Mouse (Mus musculus) limb, embryonic 10.5 days (tissue): Measurements from ENCODE around the gene Fkbp5. TPM values are rescaled to one million over a fixed set of nuclear protein-coding genes. Genes with fewer than 3 reads are reported as not detected.

Experiments
- DNase-seq: peaks from one replicate; pipeline ENCODE4 v3.0.0-alpha.2; 2017; ENCODE audit warnings: low spot score
- H3K27ac ChIP-seq: fragments of 300-500 bp; sonication (generic); 2 replicates; pipeline ENCODE4 v1.5.1; 2016; ENCODE audit warnings: mild to moderate bottlenecking
- H3K27me3 ChIP-seq: fragments of 300-500 bp; sonication (generic); 2 replicates; pipeline ENCODE4 v1.6.1; 2016; ENCODE audit warnings: low read depth, mild to moderate bottlenecking; ENCODE audit not compliant: poor library complexity, severe bottlenecking
- H3K36me3 ChIP-seq: fragments of 300-500 bp; sonication (generic); 2 replicates; pipeline ENCODE4 v1.6.1; 2016; ENCODE audit warnings: mild to moderate bottlenecking, moderate library complexity
- H3K4me1 ChIP-seq: fragments of 300-500 bp; sonication (generic); 2 replicates; pipeline ENCODE4 v1.6.1; 2016
- H3K4me3 ChIP-seq: fragments of 300-500 bp; sonication (generic); 2 replicates; pipeline ENCODE4 v1.5.1; 2016; ENCODE audit warnings: mild to moderate bottlenecking, moderate library complexity
- H3K9me3 ChIP-seq: fragments of 300-500 bp; sonication (generic); replicated peaks from 2 replicates; pipeline ENCODE4 v1.6.1; 2016; ENCODE audit warnings: mild to moderate bottlenecking
- WGBS: fragments of 180-500 bp; shearing (Covaris S2); methylation state at CpG from one replicate; pipeline ENCODE4 v1.1.7; 2016; 5-methylcytosine and 5-hydroxymethylcytosine counted together
- polyA plus RNA-seq: library from polyadenylated mRNA; unstranded; fragments of >200 nt; fragmentation: Nextera tagmentation; extraction: Ambion mirVana; gene quantifications from 2 replicates; pipeline ENCODE4 v1.2.1, GENCODE M21; 2016

The Fkbp5 gene
- polyA plus RNA-seq, 1 experiment from 2014 or later: 32.6 TPM

DNA sequence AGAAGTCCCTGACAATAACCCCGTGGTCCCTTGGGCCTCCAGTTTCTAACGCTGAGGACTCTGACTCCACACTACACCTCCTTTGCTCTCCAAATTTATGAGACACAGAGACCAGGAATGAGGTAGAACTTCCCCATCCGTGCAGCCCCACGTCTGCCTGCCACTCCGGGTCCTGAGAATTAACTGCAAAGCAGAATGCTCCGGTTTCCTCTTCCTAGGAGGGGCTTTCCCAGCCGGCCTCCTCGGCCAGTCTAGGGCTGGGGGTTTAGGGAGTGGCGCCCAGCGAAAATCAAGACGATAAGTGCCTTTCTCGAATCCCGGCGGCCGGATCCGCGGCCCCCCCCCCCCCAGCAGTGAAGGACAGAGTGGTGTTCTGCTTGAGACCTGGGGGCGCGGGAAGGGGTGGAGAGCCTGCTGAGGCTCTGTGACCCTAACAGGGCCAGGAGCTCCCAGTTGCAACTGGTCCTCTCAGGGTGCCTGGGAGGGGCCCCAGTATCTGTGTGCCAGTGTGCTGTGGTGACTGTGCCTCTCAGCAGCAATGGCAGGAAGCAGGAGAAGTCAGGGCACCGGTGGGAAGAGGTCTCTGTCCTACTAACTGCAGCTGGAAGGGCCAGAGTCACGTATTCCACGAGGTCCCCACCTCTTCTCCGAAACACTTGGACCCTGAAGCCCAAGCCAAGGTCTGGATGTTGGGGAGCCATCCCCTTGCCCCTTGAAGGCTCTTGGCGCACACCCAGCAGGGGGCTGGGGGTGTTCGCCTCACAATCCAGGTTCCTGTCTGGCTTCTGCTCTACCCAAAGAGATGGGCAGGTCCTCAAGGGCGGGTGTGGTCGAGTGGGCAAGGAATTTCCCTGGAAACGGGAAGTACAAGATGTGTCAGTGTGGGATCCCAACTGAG lies 6.6 kb downstream of the Fkbp5 start:
- H3K4me3 ChIP-seq: peak overlapping the region; percentile 45
- peaks cover 46% of the 10 kb centered on the region for H3K4me1 ChIP-seq
- no peaks in the 10 kb centered on the region for H3K9me3 ChIP-seq
- H3K27me3 ChIP-seq: peaks cover 37% of the 10 kb centered on the region
- WGBS: 3% methylated on average over 28 of the region's 28 CpGs
- no peak for DNase-seq
- no peaks in the 10 kb centered on the region for H3K36me3 ChIP-seq
- peak overlapping the region; percentile 72 for H3K27ac ChIP-seq

- Histone ChIP-seq H3K4me1 (peaks cover 38% of the 10 kb centered on the region), H3K36me3 (no peaks in the 10 kb centered on the region), H3K9me3 (no peaks in the 10 kb centered on the region), H3K4me3 (no peak overlapping the region), H3K27me3 (peaks cover 12% of the 10 kb centered on the region; the same call in 1 of the 2 replicates), H3K27ac (peak overlapping the region; percentile 63)
- WGBS: 32% methylated on average over 5 of the region's 5 CpGs
- no peak for DNase-seq
These were observed 9.8 kb downstream of the Fkbp5 start for GRCm38 (mm10) chr17:28507496-28507895.

DNA sequence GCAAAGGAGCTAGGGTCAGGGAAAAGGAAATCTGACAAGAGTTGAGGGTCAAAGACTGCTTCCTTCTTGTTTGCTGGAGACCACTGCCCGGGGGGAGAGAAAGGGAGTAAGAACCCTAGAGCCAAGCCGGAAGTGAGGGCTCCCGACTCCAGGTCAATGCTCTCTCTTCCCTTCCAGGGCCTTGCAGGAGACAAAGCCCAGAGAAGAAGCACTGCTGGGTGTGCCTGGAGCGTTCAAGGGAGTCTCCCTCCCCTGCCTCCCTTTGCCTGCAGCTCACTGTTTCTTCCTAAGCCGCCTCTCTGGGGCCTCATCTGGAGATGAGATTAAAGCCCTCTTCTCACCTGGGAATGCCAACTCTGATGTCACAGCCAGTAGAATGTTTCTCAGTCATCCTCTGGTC lies 10.4 kb downstream of the Fkbp5 start:
- 13% methylated on average over 5 of the region's 5 CpGs for WGBS
- Histone ChIP-seq H3K9me3 (no peaks in the 10 kb centered on the region), H3K27ac (peak overlapping the region; percentile 63), H3K27me3 (peaks cover 10% of the 10 kb centered on the region; the same call in 1 of the 2 replicates), H3K4me1 (peaks cover 36% of the 10 kb centered on the region), H3K4me3 (no peak overlapping the region), H3K36me3 (no peaks in the 10 kb centered on the region)
- no peak for DNase-seq

DNA sequence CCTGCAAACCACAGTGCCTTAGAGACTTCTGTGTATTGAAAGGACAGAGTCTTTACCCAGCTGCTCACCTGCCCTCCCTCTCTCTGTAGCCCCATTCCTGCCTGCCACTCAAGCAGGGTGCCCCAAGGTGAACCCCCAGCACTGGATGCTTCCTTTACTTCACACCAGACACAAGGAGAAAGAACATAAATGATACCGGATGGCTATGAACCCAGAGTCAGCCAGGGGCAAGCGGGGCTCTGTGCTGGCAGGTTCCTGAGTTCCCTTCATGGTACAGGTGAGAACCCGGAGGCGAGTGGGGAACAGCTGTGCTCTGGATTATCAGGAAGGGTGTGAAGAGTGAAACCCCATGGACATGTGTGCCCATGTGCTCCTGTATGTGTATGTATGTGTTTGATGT lies 11.7 kb downstream of the Fkbp5 start:
- Histone ChIP-seq H3K4me1 (peaks cover 24% of the 10 kb centered on the region), H3K27ac (no peak overlapping the region), H3K4me3 (no peak overlapping the region), H3K27me3 (no peaks in the 10 kb centered on the region), H3K9me3 (no peaks in the 10 kb centered on the region), H3K36me3 (no peaks in the 10 kb centered on the region)
- 91% methylated on average over 4 of the region's 4 CpGs for WGBS
- DNase-seq: no peak

GRCm38 (mm10) chr17:28504182-28504581 lies 13.1 kb downstream of the Fkbp5 start:
- H3K36me3 ChIP-seq: no peaks in the 10 kb centered on the region
- H3K4me3 ChIP-seq: no peak overlapping the region
- peaks cover 19% of the 10 kb centered on the region for H3K4me1 ChIP-seq
- 80% methylated on average over 6 of the region's 6 CpGs for WGBS
- H3K9me3 ChIP-seq: no peaks in the 10 kb centered on the region
- no peak for DNase-seq
- H3K27ac ChIP-seq: no peak overlapping the region
- no peaks in the 10 kb centered on the region for H3K27me3 ChIP-seq

DNA sequence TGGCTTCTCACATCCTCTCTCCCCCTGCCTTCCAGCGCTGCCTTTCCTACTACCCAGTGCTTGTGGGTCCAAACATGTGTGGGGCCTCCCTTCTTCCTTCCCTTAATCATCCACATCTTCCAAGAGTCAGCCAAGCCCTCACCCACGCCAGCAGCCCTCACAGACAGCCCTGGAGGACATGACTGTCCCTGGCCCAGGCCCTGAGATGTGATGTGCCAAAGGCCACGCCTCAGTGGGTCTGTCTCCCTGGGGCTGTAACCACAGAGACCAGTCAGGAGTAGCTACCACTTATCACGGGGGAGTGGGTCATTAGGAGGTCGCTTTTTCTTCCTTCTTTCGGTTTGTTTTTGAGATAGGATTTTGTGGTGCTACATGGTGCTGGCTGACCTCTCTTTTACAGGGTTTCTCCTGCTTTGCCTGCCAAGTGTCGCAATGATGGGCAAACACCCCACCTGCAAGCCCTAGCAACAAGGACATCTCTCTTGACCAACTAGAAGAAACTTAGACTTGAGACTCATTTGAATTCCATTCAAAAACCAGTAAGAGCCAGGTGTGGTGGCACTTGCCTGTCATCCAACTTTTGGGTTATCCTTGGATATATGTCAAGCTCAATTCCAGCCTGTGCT lies 15.0 kb downstream of the Fkbp5 start:
- H3K9me3 ChIP-seq: no peaks in the 10 kb centered on the region
- DNase-seq: no peak
- H3K4me1 ChIP-seq: peaks cover 13% of the 10 kb centered on the region
- no peaks in the 10 kb centered on the region for H3K36me3 ChIP-seq
- 68% methylated on average over 7 of the region's 7 CpGs for WGBS
- H3K4me3 ChIP-seq: no peak overlapping the region
- H3K27ac ChIP-seq: no peak overlapping the region
- H3K27me3 ChIP-seq: no peaks in the 10 kb centered on the region

- no peaks in the 10 kb centered on the region for H3K9me3 ChIP-seq
- no peaks in the 10 kb centered on the region for H3K36me3 ChIP-seq
- no peaks in the 10 kb centered on the region for H3K27me3 ChIP-seq
- DNase-seq: no peak
- peaks cover 3% of the 10 kb centered on the region; the same call in 1 of the 2 replicates for H3K4me1 ChIP-seq
- H3K27ac ChIP-seq: no peak overlapping the region
- no peak overlapping the region for H3K4me3 ChIP-seq
- 89% methylated on average over 3 of the region's 3 CpGs for WGBS
These were observed 16.9 kb downstream of the Fkbp5 start for GRCm38 (mm10) chr17:28500465-28500864.

- Histone ChIP-seq H3K27ac (no peak overlapping the region), H3K36me3 (no peaks in the 10 kb centered on the region), H3K4me3 (no peak overlapping the region), H3K27me3 (no peaks in the 10 kb centered on the region), H3K4me1 (peaks cover 3% of the 10 kb centered on the region; the same call in 1 of the 2 replicates), H3K9me3 (no peaks in the 10 kb centered on the region)
- DNase-seq: no peak
- WGBS: 74% methylated on average over 2 of the region's 2 CpGs
These were observed 18.1 kb downstream of the Fkbp5 start for GRCm38 (mm10) chr17:28499190-28499589.

DNA sequence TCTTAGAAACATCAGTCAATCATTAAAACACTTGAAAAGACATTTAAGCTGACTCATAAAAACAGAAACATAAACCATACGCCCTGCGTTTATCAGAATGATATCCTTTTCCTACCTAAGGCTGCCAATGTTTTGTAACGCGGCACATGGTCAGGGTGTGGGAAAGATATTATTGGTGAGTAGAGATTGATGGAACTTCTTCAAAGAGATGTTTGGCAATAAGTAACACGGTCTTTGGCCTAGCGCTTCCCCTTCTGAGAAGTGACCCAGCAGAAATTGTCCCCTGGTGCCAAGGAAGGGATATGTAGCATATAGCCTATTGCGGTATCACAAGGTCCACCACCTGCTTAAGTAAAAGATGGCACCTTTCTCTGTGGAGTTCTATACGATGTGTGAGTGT lies 21.5 kb downstream of the Fkbp5 start:
- Histone ChIP-seq H3K27ac (no peak overlapping the region), H3K27me3 (no peaks in the 10 kb centered on the region), H3K4me3 (no peak overlapping the region), H3K9me3 (no peaks in the 10 kb centered on the region), H3K4me1 (no peaks in the 10 kb centered on the region), H3K36me3 (no peaks in the 10 kb centered on the region)
- no peak for DNase-seq
- WGBS: 94% methylated on average over 8 of the region's 8 CpGs

DNA sequence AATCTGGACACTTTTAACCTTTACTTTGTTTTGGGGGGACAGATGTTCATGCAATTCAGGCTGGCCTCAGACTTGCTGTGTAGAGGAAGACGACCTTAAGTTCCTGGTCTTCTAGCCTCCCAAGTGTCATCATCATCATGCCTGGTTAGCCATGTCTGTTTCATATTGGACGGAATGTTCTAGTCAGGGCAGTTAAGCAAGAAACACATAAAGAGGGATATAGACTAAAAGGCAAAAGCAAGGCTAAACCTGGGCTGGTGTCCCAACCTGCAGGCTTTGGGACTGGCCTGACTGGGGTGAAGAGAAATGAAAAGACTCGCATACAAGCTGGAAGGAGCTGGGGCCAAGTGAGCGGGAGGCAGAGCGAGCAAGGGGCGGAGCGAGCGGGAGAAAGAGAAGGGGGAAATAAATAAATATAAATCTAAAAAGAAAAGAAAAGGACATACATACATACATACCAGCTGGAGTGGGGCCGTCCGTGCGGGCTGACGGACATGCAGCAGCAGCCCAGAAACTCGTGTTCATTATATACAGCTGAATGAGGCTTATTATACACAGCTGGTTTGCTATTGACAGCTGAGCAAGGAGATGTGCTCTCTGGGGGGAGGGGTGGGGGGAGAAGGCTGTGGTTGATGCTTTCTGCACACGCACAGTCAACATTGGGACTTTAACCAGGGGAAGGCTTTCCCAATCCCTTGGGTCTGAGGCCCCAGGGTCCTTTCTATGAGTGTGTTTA lies 26.1 kb downstream of the Fkbp5 start:
- H3K36me3 ChIP-seq: no peaks in the 10 kb centered on the region
- DNase-seq: no peak
- 87% methylated on average over 14 of the region's 14 CpGs for WGBS
- no peaks in the 10 kb centered on the region for H3K9me3 ChIP-seq
- H3K4me1 ChIP-seq: peaks cover 12% of the 10 kb centered on the region
- H3K27ac ChIP-seq: no peak overlapping the region
- no peak overlapping the region for H3K4me3 ChIP-seq
- no peaks in the 10 kb centered on the region for H3K27me3 ChIP-seq

DNA sequence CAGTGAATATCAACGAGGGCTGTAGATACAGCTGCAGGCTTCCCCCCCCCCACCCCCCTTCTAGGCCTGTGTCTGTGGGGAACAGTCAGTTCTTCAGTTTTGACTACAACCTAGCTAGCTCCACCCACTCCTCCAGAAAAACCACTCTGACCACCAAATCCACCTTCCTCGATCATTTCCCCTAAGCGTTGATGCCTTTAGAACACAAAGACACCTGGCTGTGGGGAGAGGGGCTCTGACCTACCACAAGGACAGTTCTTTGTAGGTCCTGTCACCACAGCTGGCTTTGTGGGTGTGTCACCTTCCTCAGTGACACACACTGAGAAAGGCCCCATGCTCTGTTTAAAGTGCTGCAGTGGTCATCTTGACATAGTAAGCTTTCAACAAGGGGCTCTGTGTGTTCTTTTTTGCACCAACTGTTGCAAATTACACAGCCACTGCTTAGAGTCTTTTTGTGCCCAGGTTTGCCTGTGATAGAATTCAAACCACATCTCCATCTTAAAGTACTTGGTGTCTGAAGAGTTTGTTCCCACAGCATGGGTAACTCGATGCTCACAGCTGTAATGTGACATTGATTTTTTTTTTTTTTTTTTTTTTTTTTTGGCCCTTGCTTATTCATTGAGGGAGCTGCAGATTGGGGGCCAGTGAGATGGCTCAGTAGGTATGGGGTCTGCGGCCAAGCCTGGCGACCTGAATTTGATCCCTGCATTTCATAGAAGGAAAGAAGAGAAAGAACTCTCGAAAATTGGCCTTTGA lies 28.9 kb downstream of the Fkbp5 start:
- no peak overlapping the region for H3K4me3 ChIP-seq
- no peaks in the 10 kb centered on the region for H3K36me3 ChIP-seq
- H3K27me3 ChIP-seq: no peaks in the 10 kb centered on the region
- no peak overlapping the region; the same call in 1 of the 2 replicates for H3K27ac ChIP-seq
- no peak for DNase-seq
- no peaks in the 10 kb centered on the region for H3K9me3 ChIP-seq
- WGBS: 80% methylated on average over 7 of the region's 7 CpGs
- peaks cover 25% of the 10 kb centered on the region for H3K4me1 ChIP-seq

DNA sequence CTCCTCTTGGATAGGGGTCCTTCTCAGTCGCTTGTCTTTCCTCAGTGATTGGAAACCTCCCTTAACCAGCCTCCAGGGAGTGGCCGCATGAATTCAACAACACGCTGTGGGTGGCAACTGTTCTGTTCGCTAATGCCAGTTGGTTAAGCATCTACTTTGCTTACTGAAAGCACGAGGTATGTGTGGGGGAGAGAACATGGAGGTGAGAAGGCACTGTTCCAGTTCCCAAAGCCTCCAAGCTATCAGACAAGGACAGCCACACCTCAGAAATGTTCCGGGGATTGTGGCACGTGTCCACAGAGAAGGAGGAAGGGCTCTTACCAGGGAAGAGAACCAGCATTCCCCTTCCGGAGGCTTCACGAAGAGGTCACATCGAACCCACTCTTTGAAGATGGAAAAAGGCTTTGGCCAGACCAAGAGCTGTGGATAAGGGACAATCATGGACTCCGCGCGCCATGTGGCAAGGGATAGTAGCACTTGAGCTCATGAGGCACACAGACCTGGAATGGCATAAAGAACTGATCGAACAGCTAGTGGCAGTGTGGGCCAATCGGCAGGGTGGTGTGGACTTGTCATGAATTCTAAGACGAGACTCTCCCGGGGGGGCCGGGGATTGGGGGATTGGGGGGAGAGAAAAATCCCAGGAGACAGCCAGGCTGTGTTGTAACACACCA lies 29.6 kb downstream of the Fkbp5 start:
- H3K36me3 ChIP-seq: no peaks in the 10 kb centered on the region
- H3K27me3 ChIP-seq: no peaks in the 10 kb centered on the region
- H3K9me3 ChIP-seq: no peaks in the 10 kb centered on the region
- H3K27ac ChIP-seq: no peak overlapping the region
- DNase-seq: no peak
- H3K4me1 ChIP-seq: peaks cover 25% of the 10 kb centered on the region
- WGBS: 97% methylated on average over 18 of the region's 18 CpGs
- no peak overlapping the region for H3K4me3 ChIP-seq
